Mouse (Mus musculus) MEL-GATA-1-ER (cell line): ENCODE data around the gene Lzts2.

Source experiments
- DNase-seq: peaks from one replicate; pipeline ENCODE4 v3.0.0-alpha.2; 2012; ENCODE audit warnings: low read depth; ENCODE audit errors: extremely low read depth

The Lzts2 gene

DNA sequence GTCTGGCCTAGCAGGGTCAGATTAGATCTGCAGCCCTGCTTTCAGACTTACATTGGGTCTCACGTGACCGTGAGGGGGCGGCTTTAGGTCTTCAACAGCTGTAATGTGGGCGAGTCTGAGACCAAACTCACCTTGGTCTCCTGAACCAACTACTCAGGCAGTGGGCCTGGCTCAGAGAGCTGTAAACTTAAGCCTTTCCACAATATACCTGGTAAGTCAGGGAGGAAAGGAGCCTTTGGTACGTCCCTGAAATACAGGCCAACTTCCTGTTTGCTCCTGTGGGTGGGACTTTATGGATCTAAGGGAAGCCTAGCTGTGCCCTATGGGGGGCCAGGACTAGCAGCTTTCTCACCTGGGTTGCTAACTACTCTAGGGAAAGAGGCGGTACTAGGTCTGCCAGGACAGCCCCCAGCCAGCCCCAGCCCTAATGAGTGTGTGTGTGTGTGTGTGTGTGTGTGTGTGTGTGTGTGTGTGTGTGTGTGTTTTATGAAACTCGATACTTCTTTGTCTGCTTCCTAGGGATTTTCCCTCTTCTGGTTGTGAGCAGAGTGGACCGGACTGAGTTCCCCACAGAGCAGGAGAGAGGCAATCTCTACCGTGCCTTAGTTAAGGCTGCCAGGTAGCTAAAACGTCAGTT is at the start of gene Lzts2:
Lzts2 (plus strand) TSS at position 80 of the 637 bp plus-strand sequence.
- peak; percentile 36 for DNase-seq

DNA sequence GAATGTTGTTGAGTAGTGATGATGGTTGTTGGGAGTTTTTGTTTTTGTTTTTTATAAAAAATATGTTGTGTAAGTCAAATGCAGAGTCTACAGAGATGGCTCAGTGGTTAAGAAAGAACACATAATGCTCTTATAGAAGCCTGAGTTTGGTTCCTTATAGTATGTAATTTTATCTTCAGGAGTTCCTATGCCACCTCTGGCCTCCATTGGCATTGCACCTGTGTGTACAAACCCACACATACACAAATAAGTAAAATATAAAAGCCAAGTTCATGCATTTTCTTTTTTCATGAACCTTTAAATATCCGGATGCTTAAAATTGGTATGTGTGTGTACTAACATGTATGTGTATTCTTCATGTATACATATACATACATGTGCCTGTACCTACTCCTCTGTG is 48.2 kb upstream of the Lzts2 start:
- DNase-seq, result no peak

DNA sequence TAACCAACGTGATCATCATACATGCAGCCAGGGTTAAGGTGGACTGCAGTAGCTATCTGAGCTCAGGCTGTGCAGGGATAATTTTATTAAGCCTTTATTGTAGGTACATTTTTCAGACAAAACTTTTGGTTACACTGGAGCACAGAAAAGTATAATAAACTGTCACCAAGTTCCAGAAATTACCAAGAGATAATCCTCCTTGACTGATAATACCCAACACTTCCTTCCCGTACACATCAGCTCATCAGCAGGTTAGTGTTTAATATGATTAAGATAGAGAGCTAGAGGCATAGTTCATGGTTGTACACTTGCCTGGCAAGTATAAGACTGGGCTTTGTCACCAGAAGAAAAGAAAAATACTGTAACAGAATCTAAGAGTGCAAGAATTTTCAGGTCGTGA is 45.9 kb upstream of the Lzts2 start:
- no peak for DNase-seq

DNA sequence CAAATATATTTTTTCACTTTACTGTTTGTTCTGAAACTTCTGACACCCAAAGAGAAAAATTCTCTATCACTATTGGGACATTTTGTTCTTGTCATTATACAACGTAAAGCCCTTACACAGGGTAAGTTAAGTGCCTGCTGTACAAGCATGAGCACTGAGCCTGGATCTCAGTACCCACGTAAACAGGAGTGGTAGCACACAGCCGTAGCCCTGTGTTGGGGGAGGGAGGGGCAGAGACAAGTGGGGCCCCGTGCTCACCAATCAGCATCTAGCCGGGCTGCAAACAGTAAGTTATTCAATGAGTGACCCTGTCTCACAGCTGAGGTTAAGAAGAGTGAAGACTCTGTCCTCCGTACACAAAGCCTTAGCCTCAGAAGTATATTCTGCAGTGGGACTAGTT is 37.6 kb upstream of the Lzts2 start:
- DNase-seq, result no peak

DNA sequence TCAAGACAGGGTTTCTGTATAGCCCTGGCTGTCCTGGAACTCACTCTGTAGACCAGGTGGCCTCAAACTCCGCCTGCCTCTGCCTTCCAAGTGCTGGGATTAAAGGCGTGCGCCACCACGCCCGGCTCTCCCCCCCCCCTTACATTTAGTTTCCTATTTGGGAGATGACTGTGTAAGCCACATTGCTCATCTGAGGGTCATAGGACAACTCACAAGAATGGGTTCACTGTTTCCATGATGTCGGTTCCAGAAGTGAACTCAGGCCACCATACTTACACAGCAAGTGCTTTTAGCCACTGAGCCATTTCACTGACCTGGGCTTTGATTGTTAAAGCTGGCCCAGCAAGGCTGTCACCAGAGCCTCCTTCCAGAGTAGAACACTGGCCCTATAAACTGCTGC is 37.1 kb upstream of the Lzts2 start:
- no peak for DNase-seq

DNA sequence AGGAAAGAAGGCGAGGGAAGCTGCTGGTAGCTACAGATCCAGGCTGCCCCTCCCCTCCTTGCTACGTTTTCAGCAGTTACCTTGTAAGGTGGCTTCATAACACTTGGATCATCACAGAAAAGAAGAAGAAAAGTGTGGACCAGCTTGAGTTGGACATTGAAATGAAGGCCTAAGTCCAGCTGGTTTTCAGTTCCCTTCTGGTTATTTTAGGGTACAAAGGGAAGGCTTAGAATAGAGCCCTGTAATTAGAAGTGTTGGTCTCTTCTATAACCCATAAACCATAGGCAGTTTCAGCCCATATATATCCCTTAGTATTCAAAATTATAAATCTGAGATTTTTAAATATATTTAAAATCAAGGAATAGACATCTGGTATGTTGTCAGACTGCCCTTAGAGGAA is 33.4 kb upstream of the Lzts2 start:
- no peak for DNase-seq

DNA sequence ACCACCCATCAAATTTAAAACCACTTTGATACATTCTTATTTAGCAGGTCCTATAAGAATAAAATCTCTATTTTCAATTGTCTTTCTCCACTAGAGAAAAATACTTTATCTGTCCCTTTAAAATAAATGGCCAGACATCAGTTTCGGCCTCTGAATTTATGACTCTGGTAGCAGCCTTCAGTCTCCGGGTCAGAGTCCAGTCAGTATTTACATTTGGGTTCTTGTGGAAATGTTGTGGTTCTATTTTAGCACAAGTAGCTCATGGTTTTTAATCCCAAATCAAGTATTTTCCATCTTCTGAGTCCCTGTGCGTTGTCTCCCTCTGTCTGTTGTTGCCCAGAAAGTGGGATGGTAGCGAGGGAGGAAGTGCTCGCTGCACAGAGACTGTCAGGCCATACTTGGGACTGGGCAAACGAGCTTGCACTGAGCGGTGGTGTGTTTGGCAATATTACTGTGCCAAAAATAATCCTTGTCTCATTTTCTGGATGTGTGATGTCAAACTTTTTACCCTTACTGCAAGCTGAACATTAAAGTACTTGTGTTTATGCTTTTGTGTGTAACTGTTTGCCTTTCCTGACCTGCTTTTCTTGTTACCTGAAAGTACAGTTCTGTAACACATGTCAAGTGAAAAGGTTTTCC is 31.6 kb upstream of the Lzts2 start:
- no peak for DNase-seq

DNA sequence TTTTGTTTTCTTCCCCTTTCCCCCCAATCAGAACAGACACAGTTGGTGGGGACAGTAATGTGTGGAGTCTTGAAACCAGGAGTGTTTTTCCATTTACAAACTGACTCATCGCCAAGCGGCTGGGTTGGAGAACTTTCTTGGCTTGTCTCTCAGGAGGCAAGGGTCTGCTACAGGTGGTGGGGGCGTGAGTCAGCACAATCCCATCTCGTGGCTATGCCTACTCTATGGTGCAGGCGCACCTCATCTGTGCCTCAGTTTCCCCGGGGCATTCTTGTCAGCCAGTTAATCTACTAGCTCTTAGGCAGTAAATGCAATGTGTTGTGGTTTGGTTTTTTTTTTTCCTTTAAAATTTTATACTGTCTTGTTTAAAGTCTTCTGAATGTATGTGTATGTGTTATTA is 30.8 kb upstream of the Lzts2 start:
- DNase-seq, result no peak

DNA sequence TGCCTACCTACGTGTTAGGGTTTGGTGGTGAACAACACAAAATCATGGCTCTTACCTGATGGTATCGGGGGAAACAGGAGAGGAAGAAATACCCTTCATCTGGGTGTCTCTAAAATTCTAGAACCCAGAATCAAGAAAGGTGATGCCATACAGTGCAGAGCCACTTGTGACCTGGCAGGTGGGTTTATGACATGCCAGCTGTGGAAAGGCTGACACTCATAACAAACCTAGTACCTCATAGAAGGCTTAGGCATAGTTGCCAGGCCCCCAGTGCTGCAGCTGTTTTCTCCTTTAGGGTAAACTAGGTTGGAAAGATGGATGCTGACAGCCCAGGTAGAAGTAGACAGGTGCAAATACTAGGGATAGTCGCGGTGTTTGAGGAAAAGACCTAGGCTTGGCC is 29.8 kb upstream of the Lzts2 start:
- DNase-seq, result no peak

DNA sequence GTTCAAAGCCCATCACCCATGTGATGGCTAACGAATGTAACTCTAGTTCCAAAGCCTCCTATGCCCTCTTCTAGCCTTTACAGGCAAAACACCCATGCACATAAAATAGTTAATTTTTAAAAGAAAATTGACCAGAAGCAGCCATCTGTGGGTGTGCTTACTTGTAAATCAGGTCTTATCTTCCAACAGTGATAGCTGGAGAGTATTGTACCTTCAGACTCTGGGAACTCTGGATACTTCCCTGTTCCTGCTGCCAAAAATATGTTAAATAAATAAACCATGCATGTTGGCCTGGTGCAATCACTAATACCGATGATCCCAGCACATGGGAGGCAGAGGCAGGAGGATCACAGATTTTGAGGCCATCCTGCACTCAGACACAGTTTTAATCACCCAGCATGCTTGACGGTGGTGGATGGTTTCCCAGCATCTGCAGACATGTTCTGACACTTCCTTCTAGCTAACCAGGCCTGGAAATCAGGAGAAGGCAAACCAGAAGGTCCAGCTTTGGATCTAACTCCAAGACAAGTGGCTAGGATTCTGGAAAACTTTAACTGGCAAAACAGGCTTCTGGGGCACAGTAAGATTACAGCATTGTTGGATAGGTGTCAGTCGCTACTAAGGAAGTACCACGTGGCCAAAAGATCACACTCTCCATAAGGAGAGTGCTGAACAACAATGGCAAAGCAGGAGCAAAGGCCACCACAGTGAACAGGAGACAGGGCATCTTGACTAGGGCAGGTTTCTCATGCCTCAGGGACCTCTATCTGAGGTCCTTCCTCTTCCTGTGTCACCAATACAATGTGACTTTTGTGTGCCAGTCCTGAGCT is 28.8 kb upstream of the Lzts2 start:
- DNase-seq, result no peak

DNA sequence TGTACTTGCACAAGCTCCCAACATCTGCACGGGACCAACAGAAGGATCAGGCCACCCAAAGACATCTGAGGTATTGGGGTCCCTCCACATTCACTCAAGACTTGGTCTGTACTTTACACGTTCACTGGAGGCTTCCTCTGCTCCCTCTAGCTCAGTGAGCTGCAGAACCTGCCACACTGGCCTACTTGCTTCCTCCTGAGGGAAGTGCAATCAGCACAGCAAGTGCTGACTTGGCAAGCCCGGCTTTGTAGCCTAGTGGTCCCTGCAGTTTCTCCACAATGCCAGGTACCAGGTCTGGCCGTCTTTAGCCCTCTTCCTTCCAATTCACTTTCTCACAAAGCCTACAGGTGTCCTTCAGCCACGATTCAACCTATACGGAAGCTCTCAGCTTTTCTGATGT is 27.2 kb upstream of the Lzts2 start:
- no peak for DNase-seq

DNA sequence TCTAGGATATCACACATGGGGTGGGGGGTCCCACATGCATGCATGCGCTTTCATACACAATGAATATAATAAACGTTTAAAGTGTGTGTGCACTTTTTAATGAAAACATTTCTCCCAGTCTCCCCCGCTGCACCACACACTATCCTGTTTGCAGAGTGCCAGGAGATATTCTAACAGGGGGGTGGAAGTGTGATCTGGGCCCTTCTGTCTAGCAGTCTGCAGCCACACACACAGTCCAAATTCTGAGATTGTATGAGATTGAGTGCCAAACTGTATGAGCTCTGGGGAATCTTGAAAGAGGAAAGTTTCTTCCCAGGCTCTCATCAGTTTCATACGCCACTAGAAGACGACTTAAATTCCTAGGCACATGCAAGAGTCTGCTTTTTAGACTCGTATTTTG is 26.4 kb upstream of the Lzts2 start:
- DNase-seq, result no peak

DNA sequence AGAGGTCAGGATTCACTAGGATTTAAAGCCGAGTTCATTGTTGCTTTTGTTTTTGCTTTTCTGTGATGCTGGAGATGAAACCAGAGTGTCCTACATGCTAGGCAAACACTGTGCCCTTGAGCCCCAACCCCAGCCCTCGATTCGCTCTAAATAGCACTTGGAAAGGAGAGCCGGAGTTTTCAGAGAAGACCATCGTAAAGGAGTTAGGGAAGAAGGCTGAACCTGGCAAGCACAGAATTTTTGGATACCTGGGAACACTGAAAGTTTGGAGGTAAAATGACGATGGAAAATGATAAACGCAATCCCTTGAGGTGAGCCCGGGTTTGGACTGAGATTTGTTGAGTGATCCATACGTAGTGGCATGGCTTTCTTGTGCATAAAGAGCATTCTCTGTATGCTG is 25.9 kb upstream of the Lzts2 start:
- no peak for DNase-seq

DNA sequence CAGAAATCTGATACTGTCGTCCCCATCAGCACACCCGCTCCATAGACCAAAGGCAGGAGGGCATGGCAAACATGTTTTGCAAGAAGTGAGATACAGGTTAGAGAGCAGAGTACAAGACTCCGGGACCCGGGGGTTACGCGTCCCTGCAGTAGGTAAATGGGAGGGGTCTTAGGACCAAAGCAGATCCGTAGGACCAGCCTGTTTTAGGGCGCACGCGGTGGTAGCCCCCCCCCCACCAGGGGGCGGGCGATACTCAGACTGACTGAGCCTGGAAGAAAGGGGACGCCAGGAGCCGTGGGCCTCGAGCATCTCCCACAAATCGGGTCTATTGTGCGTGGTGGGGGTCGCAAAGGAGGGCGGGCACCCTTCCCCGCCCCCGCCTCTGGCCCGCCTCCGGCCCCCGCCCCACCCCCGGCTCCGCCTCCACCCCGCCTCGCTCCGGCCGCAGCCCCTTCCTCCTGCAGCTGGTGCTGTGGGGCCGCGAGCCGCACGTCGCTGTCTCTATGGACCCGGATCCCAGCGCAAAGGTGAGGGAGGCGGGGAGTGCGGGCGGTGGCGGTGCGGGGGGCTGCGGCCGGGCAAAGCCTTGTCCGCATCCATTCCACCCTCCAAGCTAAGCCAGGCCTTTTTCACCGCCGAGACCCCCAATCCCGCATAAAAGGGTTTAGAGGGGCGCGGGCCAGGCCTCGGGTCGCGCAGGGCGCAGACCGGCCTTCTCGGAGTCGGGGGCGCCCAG is 25.2 kb upstream of the Lzts2 start, which contains the start of gene Sema4g:
Sema4g (plus strand) TSS at position 271 of the 736 bp plus-strand sequence.
- no peak for DNase-seq

DNA sequence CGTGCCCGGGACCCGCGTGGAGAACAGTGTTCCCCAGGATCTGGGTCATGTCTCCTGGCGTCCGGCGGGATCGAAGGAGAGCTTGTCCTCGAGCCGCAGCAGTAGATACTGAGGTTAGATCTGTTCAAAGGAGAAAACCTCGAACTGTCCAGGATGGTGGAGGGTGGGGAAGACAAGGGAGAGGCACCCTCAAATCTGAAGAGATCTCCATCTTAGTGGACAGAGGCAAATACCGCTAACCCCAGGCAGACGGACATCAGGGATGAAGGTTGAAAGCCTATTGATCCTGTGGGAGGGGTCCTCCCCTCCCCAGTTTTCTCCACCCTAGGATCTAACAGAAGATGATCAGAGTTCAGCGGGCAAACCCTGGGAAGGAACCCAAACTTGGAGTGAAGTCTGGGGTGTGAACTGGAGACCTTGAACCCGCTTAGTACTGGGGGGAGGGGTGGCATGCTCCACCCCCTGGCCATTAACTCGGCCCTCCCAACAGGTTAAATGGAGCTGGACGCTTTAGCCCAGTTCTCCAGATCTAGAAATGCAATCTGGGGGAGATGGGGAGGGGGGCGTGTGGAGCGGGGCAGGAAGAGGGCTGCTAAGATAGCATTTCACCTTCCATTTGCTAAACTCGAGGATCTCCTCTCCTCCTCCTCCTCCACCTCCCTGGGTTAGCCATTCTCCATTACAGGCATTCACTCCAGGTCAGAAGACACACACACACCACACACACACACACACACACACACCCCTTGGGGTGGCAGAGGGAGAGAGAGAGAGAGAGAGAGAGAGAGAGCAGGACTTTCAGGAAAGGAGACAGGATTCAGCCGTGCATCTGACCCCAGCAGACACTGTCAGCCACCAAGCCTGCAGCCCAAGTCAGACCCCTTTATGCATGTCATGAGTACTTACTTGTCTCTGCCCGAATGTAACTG is 24.4 kb upstream of the Lzts2 start:
- DNase-seq, result no peak

DNA sequence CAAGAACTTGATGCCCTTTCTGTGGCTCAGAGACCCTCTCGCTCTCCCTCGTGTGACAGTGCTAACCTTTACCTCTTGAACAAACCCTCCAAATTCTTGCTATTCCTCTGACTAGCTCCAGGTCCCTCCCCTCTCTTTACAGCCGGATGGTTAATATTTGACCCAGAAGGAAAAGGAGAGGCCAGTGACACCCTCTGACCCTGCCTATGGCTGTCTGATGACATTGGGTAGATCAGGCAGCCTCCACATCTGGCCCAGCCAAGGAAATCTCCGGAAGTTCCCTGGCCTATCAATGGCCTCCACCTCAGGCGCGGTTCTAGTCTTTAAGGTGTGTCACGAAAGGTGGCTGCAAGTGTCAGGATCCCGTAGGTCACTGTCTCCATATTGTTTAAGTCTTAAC is 23.2 kb upstream of the Lzts2 start:
- DNase-seq, result no peak

DNA sequence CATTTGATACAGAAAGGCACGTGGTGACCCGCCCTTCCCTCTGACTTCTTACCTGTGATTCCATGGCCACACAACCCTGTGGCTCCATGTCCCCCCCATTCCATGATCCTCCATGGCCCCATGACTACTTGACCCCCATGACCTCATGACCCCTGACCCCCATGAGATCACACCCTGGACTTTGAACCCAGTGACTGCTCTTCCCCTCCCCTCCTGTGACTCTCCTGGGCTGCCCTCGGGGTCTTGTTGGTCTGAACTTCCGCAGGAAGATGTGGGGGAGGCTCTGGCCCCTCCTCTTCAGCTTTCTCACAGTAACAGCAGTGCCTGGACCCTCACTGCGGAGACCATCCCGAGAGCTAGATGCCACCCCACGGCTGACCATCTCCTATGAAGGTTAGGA is 22.0 kb upstream of the Lzts2 start:
- no peak for DNase-seq

DNA sequence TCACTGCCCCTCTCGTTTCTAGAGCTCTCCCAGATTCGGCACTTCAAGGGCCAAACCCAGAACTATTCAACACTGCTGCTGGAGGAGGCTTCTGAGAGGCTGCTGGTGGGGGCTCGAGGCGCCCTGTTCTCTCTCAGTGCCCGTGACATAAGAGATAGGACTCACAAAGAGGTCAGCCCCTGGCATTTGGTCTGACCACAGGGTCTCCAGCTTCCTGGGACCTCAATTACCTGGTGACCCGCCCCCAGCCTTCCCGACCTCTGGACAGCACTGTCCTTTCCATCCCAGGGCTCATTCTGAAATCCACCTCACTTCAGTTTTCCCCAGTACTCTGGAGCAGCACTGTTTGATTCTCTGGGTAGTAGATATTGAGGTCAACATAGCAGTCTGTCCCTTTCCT is 21.5 kb upstream of the Lzts2 start:
- DNase-seq, result no peak

DNA sequence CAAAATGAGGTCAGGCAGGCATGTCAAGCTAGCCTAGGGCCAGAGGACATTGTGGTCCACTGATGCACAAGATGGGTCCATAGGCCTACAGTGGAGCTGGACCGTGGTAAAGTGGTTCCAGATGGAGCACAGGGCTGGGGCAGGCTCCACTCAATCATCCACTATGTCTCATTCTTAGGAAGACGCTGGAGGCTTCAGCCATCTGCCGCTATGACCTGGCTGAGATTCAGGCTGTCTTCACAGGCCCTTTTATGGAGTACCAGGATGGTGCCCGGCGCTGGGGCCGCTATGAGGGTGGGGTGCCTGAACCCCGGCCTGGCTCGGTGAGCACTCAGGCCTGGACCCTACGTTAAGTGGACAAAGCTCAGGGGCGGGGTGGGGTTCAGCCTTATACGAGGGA is 16.4 kb upstream of the Lzts2 start:
- no peak for DNase-seq

DNA sequence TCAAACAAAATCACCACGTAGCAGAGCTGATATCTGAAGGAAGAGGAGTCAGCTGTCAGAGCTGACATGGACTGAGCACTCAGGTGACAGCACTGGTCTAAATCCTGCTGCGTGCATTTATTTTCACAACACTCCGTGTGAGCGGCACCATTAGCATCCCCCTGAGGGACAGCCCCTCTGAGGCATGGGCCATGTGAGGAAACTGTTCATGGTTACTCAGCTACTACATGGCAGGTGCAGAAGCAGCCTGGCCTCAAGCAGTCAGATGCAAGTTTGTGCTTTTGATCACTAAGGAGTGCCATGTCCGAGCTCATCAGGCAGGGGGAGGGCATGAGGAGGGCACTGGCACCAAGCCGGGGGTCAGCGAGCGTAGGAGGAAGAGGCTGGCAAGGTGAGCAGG is 14.6 kb upstream of the Lzts2 start:
- DNase-seq, result no peak

DNA sequence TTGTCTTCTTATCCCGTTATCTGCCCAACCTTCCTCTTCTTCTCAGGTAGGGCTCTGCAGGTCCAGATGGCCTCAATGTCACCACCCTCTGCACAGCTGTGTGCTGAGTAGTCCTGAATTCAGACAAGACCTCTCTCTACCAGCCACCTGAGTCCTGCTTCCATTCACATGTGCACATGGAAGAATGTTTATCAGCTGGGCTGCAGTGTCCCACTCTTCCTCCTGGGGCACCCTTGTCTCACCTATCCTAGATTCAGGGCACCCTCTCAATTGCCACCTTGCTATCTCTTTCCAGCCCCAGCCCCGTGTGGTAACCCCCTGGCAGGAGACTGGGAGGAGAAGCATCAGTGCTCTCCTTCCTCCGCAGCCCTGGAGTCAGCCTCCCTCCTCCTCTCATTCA is 11.9 kb upstream of the Lzts2 start:
- no peak for DNase-seq
